Mouse (Mus musculus): ENCODE measurements around the gene Mis18a. TPM values are rescaled to one million over a fixed set of nuclear protein-coding genes. Genes with fewer than 3 reads are reported as not detected.

The Mis18a gene
- total and polyA plus RNA-seq, 3 experiments, result 1.9 to 3.8 (median 2.9) TPM

DNA sequence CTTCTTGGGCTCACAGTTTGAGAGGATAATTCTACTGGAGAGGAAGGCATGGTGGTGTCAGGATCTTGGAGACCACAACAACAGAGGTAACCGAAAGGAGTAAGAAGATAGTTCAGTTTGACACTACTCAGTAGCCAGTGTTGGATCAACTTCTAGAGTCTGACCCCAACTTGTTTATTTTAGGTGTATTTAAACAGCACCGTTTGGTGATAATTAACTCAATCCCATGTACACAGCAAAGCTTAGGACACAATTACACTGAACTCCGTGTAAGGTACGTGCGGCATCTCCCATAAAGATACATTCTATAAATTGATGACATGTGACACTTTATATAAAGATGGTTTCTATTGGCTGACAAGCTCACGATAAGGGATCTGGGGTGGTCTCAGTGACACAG, 52.6 kb downstream of the Mis18a start:
- Histone ChIP-seq H3K4me3 (no peak overlapping the region), H3K27ac (no peak overlapping the region), H3K27me3 (ENCODE audit: control insufficient read depth, insufficient read depth, low read length) (no peaks in the 10 kb centered on the region), H3K36me3 (ENCODE audit: control insufficient read depth, insufficient read depth, low read length) (no peaks in the 10 kb centered on the region), H3K4me1 (ENCODE audit: control insufficient read depth, insufficient read depth, low read length) (peaks cover 7% of the 10 kb centered on the region), H3K79me2 (replicated peaks; ENCODE audit: control insufficient read depth, insufficient read depth, low read length) (no peaks in the 10 kb centered on the region), H3K9ac (ENCODE audit: low read depth, low read length) (no peak overlapping the region)
- WGBS, result 96% methylated on average over 6 of the region's 6 CpGs
- intact Hi-C loops (cut with DNase I), result no loop called here
- DNase-seq, result no peak
- TF ChIP-seq POLR2A (IDR thresholded peaks at IDR 0.05; ENCODE audit: insufficient read depth, low read depth, low read length), result no peak
- no peak for TF ChIP-seq EP300 (IDR thresholded peaks at IDR 0.05; ENCODE audit: insufficient read depth, low read depth, low read length)
- no peak for TF ChIP-seq CTCF (IDR thresholded peaks at IDR 0.05)

DNA sequence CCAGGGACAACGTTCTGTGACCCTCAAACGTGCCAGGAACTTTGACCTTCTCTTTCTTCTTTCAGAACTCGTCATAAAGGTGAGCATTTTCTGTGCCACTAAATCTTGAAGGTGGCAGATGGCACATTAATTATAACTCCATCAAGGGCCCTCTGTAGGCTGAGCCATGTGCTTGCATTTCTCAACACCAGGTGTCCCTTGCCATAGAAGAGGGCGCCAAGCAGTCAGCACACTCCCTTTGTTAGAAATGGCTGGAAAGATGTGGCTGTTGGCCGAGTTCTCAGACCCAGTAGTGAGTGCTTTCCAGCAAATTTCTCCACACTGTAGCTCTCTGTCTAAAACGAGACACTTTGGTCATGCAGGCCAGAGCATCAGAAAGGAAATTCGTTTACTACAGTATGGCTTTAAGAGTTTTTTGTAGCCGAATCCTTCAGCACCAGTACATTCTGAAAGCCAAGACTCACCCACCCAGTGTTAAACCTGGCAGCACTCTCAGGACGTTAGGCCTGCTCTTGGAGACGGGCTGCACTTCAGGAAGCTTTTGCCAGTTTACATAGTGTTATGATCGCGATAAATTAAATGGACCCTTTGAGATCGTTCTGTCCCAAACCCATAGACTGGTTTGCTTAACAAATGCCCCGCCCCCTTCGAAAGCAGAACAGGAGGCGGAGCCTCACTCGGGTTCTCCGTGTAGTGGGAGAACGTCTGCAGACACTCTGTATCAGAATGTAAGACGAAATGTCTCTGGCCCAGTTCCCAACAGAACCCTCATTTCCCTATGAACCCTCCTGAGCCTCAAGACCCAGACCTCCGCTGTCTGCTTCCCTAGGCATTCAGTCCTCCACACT, 53.5 kb downstream of the Mis18a start:
- Histone ChIP-seq H3K36me3 (ENCODE audit: control insufficient read depth, insufficient read depth, low read length) (no peaks in the 10 kb centered on the region), H3K79me2 (replicated peaks; ENCODE audit: control insufficient read depth, insufficient read depth, low read length) (no peaks in the 10 kb centered on the region), H3K4me1 (ENCODE audit: control insufficient read depth, insufficient read depth, low read length) (peaks cover 7% of the 10 kb centered on the region), H3K27ac (no peak overlapping the region), H3K27me3 (ENCODE audit: control insufficient read depth, insufficient read depth, low read length) (no peaks in the 10 kb centered on the region), H3K9ac (ENCODE audit: low read depth, low read length) (no peak overlapping the region), H3K4me3 (no peak overlapping the region)
- TF ChIP-seq EP300 (IDR thresholded peaks at IDR 0.05; ENCODE audit: insufficient read depth, low read depth, low read length) (no peak), POLR2A (IDR thresholded peaks at IDR 0.05; ENCODE audit: insufficient read depth, low read depth, low read length) (no peak)
- intact Hi-C loops (cut with DNase I), result no loop called here
- WGBS, result 71% methylated on average over 21 of the region's 21 CpGs
- DNase-seq, result peak in 1 of 2 experiments; percentile 27

Other genes starting within 250 kb of the Mis18a start
- gene Mrap, start 10.8 kb upstream of the Mis18a start, total RNA-seq (2021), result 10 to 100 TPM; 15.7 to 17.5 TPM
- gene Mrap, start 10.8 kb upstream of the Mis18a start, polyA plus RNA-seq (2012; rRNA removed), result 30.5 and 47.6 TPM in 2 replicates
- gene Urb1, start 83.0 kb upstream of the Mis18a start, total RNA-seq (2021), result 1 to 10 TPM; 5.5 to 6.1 TPM
- 2.6 and 3.0 TPM in 2 replicates for gene Urb1, start 83.0 kb upstream of the Mis18a start, polyA plus RNA-seq (2012; rRNA removed)
- 1 to 10 TPM; 1.3 to 2.1 TPM for gene Eva1c, start 99.3 kb upstream of the Mis18a start, total RNA-seq (2021)
- gene Eva1c, start 99.3 kb upstream of the Mis18a start, polyA plus RNA-seq (2012; rRNA removed), result 0.92 and 1.6 TPM in 2 replicates
- 10 to 100 TPM; 24.2 to 27.5 TPM for gene Cfap298, start 207.7 kb upstream of the Mis18a start, total RNA-seq (2021)
- 8.2 TPM in 2 replicates for gene Cfap298, start 207.7 kb upstream of the Mis18a start, polyA plus RNA-seq (2012; rRNA removed)